Mouse (Mus musculus): ENCODE results near the gene Gadl1. TPM values are rescaled to one million over a fixed set of nuclear protein-coding genes. Genes with fewer than 3 reads are reported as not detected.
"Not testable (repeated sequence)": the region's sequence is repeated elsewhere in the genome, so short reads cannot be mapped to it uniquely, and the experiment has no call there.

The Gadl1 gene
- total RNA-seq, 2 experiments from 2014 or later = 0.74 to 0.81 TPM

GRCm38 (mm10) chr9:116017091-116017490 is 107.8 kb downstream of the Gadl1 start:
- DNase-seq (ENCODE audit: low spot score in 2 of 2) = no peak

GRCm38 (mm10) chr9:116018586-116018985 is 109.3 kb downstream of the Gadl1 start:
- no peak for DNase-seq (ENCODE audit: low spot score in 2 of 2)

- DNase-seq (ENCODE audit: low spot score in 2 of 2) = no peak
Measured at GRCm38 (mm10) chr9:116025371-116025770, 116.1 kb downstream of the Gadl1 start.

GRCm38 (mm10) chr9:116029076-116029475 is 119.8 kb downstream of the Gadl1 start:
- no peak for DNase-seq (ENCODE audit: low spot score in 2 of 2)

GRCm38 (mm10) chr9:116032711-116033110 is 123.5 kb downstream of the Gadl1 start:
- no peak for DNase-seq (ENCODE audit: low spot score in 2 of 2)

GRCm38 (mm10) chr9:116038275-116038674 is 129.0 kb downstream of the Gadl1 start:
- no peak for DNase-seq (ENCODE audit: low spot score in 2 of 2)

GRCm38 (mm10) chr9:116039981-116040380 is 130.7 kb downstream of the Gadl1 start:
- no peak for DNase-seq (ENCODE audit: low spot score in 2 of 2)

- DNase-seq (ENCODE audit: low spot score in 2 of 2) = not testable (repeated sequence)
Measured at GRCm38 (mm10) chr9:116040852-116041251, 131.6 kb downstream of the Gadl1 start.

GRCm38 (mm10) chr9:116041369-116041768 is 132.1 kb downstream of the Gadl1 start:
- no peak for DNase-seq (ENCODE audit: low spot score in 2 of 2)

- DNase-seq (ENCODE audit: low spot score in 2 of 2) = peak; percentile 76 to 96
Measured at GRCm38 (mm10) chr9:116041787-116042186, 132.5 kb downstream of the Gadl1 start.

- no peak for DNase-seq (ENCODE audit: low spot score in 2 of 2)
Measured at GRCm38 (mm10) chr9:116049985-116050384, 140.7 kb downstream of the Gadl1 start.

GRCm38 (mm10) chr9:116053976-116054375 is 144.7 kb downstream of the Gadl1 start:
- no peak for DNase-seq (ENCODE audit: low spot score in 2 of 2)

GRCm38 (mm10) chr9:116058475-116058874 is 149.2 kb downstream of the Gadl1 start:
- no peak for DNase-seq (ENCODE audit: low spot score in 2 of 2)

- no peak for DNase-seq (ENCODE audit: low spot score in 2 of 2)
Measured at GRCm38 (mm10) chr9:116059156-116059555, 149.9 kb downstream of the Gadl1 start.

- DNase-seq (ENCODE audit: low spot score in 2 of 2) = peak in 1 of 2 experiments; percentile 20
Measured at GRCm38 (mm10) chr9:116060691-116061090, 151.4 kb downstream of the Gadl1 start.

- no peak for DNase-seq (ENCODE audit: low spot score in 2 of 2)
Measured at GRCm38 (mm10) chr9:116064774-116065173, 155.5 kb downstream of the Gadl1 start.

- DNase-seq (ENCODE audit: low spot score in 2 of 2) = not testable (repeated sequence)
Measured at GRCm38 (mm10) chr9:116071561-116071960, 162.3 kb downstream of the Gadl1 start.

GRCm38 (mm10) chr9:116076163-116076562 is 166.9 kb downstream of the Gadl1 start:
- DNase-seq (ENCODE audit: low spot score in 2 of 2) = no peak

- no peak for DNase-seq (ENCODE audit: low spot score in 2 of 2)
Measured at GRCm38 (mm10) chr9:116076946-116077345, 167.7 kb downstream of the Gadl1 start.

GRCm38 (mm10) chr9:116077419-116077818 is 168.2 kb downstream of the Gadl1 start:
- no peak for DNase-seq (ENCODE audit: low spot score in 2 of 2)

GRCm38 (mm10) chr9:116081781-116082180 is 172.5 kb downstream of the Gadl1 start:
- no peak for DNase-seq (ENCODE audit: low spot score in 2 of 2)

GRCm38 (mm10) chr9:116083300-116083699 is 174.0 kb downstream of the Gadl1 start:
- no peak for DNase-seq (ENCODE audit: low spot score in 2 of 2)

GRCm38 (mm10) chr9:116083726-116084323 is 174.6 kb downstream of the Gadl1 start:
- DNase-seq (ENCODE audit: low spot score in 2 of 2) = no peak

Measured in layer of hippocampus, adult 18-20 months (tissue).